Mouse (Mus musculus) stomach, embryonic 16.5 days (tissue): ENCODE results near the gene Olfr524. TPM values are rescaled to one million over a fixed set of nuclear protein-coding genes. Genes with fewer than 3 reads are reported as not detected.

ENCODE experiments used
- ATAC-seq: fragments of 200-750 bp; cut with Nextera tagmentation; 2 replicates; pipeline ENCODE4 v1.8.0; 2017; ENCODE audit warnings: moderate number of reproducible peaks, moderate TSS enrichment; ENCODE audit not compliant: insufficient read depth, low FRiP score
- H3K27ac ChIP-seq: fragments of 300-500 bp; sonication (generic); 2 replicates; pipeline ENCODE4 v1.5.1; 2014; ENCODE audit warnings: low read length
- H3K27me3 ChIP-seq: fragments of 300-500 bp; sonication (generic); 2 replicates; pipeline ENCODE4 v1.6.1; 2014; ENCODE audit warnings: low read length, control low read depth, mixed read lengths; ENCODE audit not compliant: control insufficient read depth, insufficient read depth
- H3K36me3 ChIP-seq: fragments of 300-500 bp; sonication (generic); 2 replicates; pipeline ENCODE4 v1.6.1; 2014; ENCODE audit warnings: low read length; ENCODE audit not compliant: control insufficient read depth, insufficient read depth
- H3K4me1 ChIP-seq: fragments of 300-500 bp; sonication (generic); 2 replicates; pipeline ENCODE4 v1.6.1; 2014; ENCODE audit warnings: low read length, control low read depth, mixed read lengths; ENCODE audit not compliant: control insufficient read depth, insufficient read depth
- H3K4me2 ChIP-seq: fragments of 300-500 bp; sonication (generic); 2 replicates; pipeline ENCODE4 v1.6.1; 2014; ENCODE audit warnings: low read depth, low read length, mixed read lengths
- H3K4me3 ChIP-seq: fragments of 300-500 bp; sonication (generic); replicated peaks from 2 replicates; pipeline ENCODE4 v1.5.1; 2014; ENCODE audit warnings: mild to moderate bottlenecking, low read length
- H3K9ac ChIP-seq: fragments of 300-500 bp; sonication (generic); 2 replicates; pipeline ENCODE4 v1.6.1; 2014; ENCODE audit warnings: low read length
- H3K9me3 ChIP-seq: fragments of 300-500 bp; sonication (generic); replicated peaks from 2 replicates; pipeline ENCODE4 v1.6.1; 2016; ENCODE audit warnings: low read length, control low read depth; ENCODE audit not compliant: control insufficient read depth
- WGBS: fragments of 180-500 bp; shearing (Covaris S2); extraction: QIAGEN DNeasy Blood & Tissue Kit; methylation state at CpG from one replicate; pipeline ENCODE4 v1.1.7; 2014; 5-methylcytosine and 5-hydroxymethylcytosine counted together
- polyA plus RNA-seq: library from polyadenylated mRNA; unstranded; fragments of >200 nt; fragmentation: Nextera tagmentation; extraction: Ambion mirVana; gene quantifications from 2 replicates; pipeline ENCODE4 v1.2.1, GENCODE M21; 2015

Olfr524 gene
- polyA plus RNA-seq = not detected in 2 replicates

- Histone ChIP-seq H3K4me2 (no peak within 1 kb of the TSS), H3K4me3 (no peak within 1 kb of the TSS), H3K9me3 (no peaks in the 10 kb centered on the region), H3K36me3 (no peaks in the 10 kb centered on the region), H3K27ac (no peak within 1 kb of the TSS), H3K4me1 (no peaks in the 10 kb centered on the region), H3K9ac (no peak within 1 kb of the TSS), H3K27me3 (no peaks in the 10 kb centered on the region)
- ATAC-seq = no peak
Observed at GRCm38 (mm10) chr7:140205864-140206263, at the start of gene Olfr524. Olfr524 (minus strand) TSS chr7:140205964.

GRCm38 (mm10) chr7:140253780-140254299 is 48.1 kb upstream of the Olfr524 start:
- H3K27me3 ChIP-seq = no peaks in the 10 kb centered on the region
- no peak overlapping the region for H3K27ac ChIP-seq
- H3K9me3 ChIP-seq = no peaks in the 10 kb centered on the region
- ATAC-seq = no peak
- H3K4me3 ChIP-seq = no peak overlapping the region
- H3K36me3 ChIP-seq = no peaks in the 10 kb centered on the region
- whole genome bisulfite sequencing = 77% methylated on average over 7 of the region's 7 CpGs
- H3K9ac ChIP-seq = no peak overlapping the region
- H3K4me1 ChIP-seq = no peaks in the 10 kb centered on the region
- no peak overlapping the region for H3K4me2 ChIP-seq

GRCm38 (mm10) chr7:140247216-140247615 is 41.5 kb upstream of the Olfr524 start, which contains the start of gene 5830411N06Rik:
5830411N06Rik (plus strand) TSS chr7:140247284.
- Histone ChIP-seq H3K9ac (no peak within 1 kb of the TSS), H3K27me3 (no peaks in the 10 kb centered on the region), H3K4me2 (no peak within 1 kb of the TSS), H3K4me3 (no peak within 1 kb of the TSS), H3K36me3 (no peaks in the 10 kb centered on the region), H3K27ac (no peak within 1 kb of the TSS), H3K4me1 (no peaks in the 10 kb centered on the region), H3K9me3 (no peaks in the 10 kb centered on the region)
- WGBS = 76% methylated on average over 4 of the region's 4 CpGs
- no peak for ATAC-seq

GRCm38 (mm10) chr7:140233696-140234095 is 27.9 kb upstream of the Olfr524 start:
- no peak overlapping the region for H3K4me2 ChIP-seq
- WGBS = 90% methylated on average over 3 of the region's 3 CpGs
- H3K27me3 ChIP-seq = no peaks in the 10 kb centered on the region
- H3K27ac ChIP-seq = no peak overlapping the region
- H3K9ac ChIP-seq = no peak overlapping the region
- H3K4me3 ChIP-seq = no peak overlapping the region
- H3K9me3 ChIP-seq = no peaks in the 10 kb centered on the region
- no peak for ATAC-seq
- no peaks in the 10 kb centered on the region for H3K4me1 ChIP-seq
- no peaks in the 10 kb centered on the region for H3K36me3 ChIP-seq

GRCm38 (mm10) chr7:140231026-140231425 is 25.3 kb upstream of the Olfr524 start:
- Histone ChIP-seq H3K4me1 (no peaks in the 10 kb centered on the region), H3K4me2 (no peak overlapping the region), H3K9ac (no peak overlapping the region), H3K27me3 (no peaks in the 10 kb centered on the region), H3K9me3 (no peaks in the 10 kb centered on the region), H3K36me3 (no peaks in the 10 kb centered on the region), H3K27ac (no peak overlapping the region), H3K4me3 (no peak overlapping the region)
- WGBS = 71% methylated on average over 2 of the region's 2 CpGs
- no peak for ATAC-seq

GRCm38 (mm10) chr7:140228476-140228875 is 22.7 kb upstream of the Olfr524 start:
- Histone ChIP-seq H3K9ac (no peak overlapping the region), H3K27ac (no peak overlapping the region), H3K4me1 (no peaks in the 10 kb centered on the region), H3K36me3 (no peaks in the 10 kb centered on the region), H3K9me3 (no peaks in the 10 kb centered on the region), H3K27me3 (no peaks in the 10 kb centered on the region), H3K4me3 (no peak overlapping the region), H3K4me2 (no peak overlapping the region)
- WGBS = 76% methylated on average over 13 of the region's 13 CpGs
- no peak for ATAC-seq

GRCm38 (mm10) chr7:140224209-140224608 is 18.4 kb upstream of the Olfr524 start:
- WGBS = 85% methylated on average over 13 of the region's 13 CpGs

GRCm38 (mm10) chr7:140220375-140220774 is 14.6 kb upstream of the Olfr524 start:
- H3K27me3 ChIP-seq = no peaks in the 10 kb centered on the region
- H3K4me3 ChIP-seq = no peak overlapping the region
- H3K36me3 ChIP-seq = no peaks in the 10 kb centered on the region
- H3K4me2 ChIP-seq = no peak overlapping the region
- H3K9me3 ChIP-seq = no peaks in the 10 kb centered on the region
- no peaks in the 10 kb centered on the region for H3K4me1 ChIP-seq
- WGBS = 82% methylated on average over 4 of the region's 4 CpGs
- H3K27ac ChIP-seq = no peak overlapping the region
- H3K9ac ChIP-seq = no peak overlapping the region
- no peak for ATAC-seq

More at GRCm38 (mm10) chr7:140224209-140224608, 18.4 kb upstream of the Olfr524 start:
- H3K4me3 ChIP-seq = no peak overlapping the region
- no peaks in the 10 kb centered on the region for H3K27me3 ChIP-seq
- no peak overlapping the region for H3K4me2 ChIP-seq
- H3K27ac ChIP-seq = no peak overlapping the region
- H3K36me3 ChIP-seq = no peaks in the 10 kb centered on the region
- H3K9ac ChIP-seq = no peak overlapping the region
- no peak for ATAC-seq
- H3K4me1 ChIP-seq = no peaks in the 10 kb centered on the region
- no peaks in the 10 kb centered on the region for H3K9me3 ChIP-seq

GRCm38 (mm10) chr7:140219268-140219667 is 13.5 kb upstream of the Olfr524 start:
- Histone ChIP-seq H3K4me1 (no peaks in the 10 kb centered on the region), H3K9ac (no peak overlapping the region), H3K4me3 (no peak overlapping the region), H3K27ac (no peak overlapping the region), H3K9me3 (no peaks in the 10 kb centered on the region), H3K4me2 (no peak overlapping the region), H3K36me3 (no peaks in the 10 kb centered on the region), H3K27me3 (no peaks in the 10 kb centered on the region)
- no peak for ATAC-seq
- 5% methylated on average over 1 of the region's 1 CpGs for WGBS
